Mouse (Mus musculus) CD4-positive, CD25-positive, alpha-beta regulatory T cell, adult 4 months (primary cell): Measurements from ENCODE around the gene Glb1l. TPM values are rescaled to one million over a fixed set of nuclear protein-coding genes. Genes with fewer than 3 reads are reported as not detected.

Experiments used
- ATAC-seq: one replicate; pipeline ENCODE4 v1.8.0; 2017
- polyA plus RNA-seq, 2 experiments: library from polyadenylated mRNA; unstranded; fragments of 100-300 nt; shearing (Covaris generic); gene quantifications; one replicate each; pipeline ENCODE4 v1.2.1; 2017

Glb1l gene
- polyA plus RNA-seq, 2 experiments from 2014 or later, result 8.0 to 19.2 TPM

DNA sequence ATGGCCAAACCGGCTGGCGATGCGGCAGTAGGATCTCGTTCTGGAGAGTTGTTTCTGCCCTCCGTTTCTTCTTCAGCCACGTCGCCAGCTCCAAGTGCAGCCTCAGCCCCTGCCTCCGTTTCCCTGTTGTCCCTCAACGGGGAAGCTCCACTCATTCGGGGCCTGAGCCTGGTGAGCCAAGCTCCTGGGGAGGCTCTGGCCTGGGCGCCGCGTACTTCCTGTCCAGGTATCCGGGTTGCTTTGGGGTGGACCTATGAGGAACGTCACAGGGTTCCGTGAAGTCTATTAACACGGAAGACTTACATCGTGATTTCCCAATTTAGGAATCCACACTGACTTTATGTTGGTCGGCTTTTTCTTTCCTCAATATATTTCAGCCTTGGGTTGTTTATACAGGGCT lies 18.2 kb downstream of the Glb1l start:
- ATAC-seq, result peak; percentile 7

DNA sequence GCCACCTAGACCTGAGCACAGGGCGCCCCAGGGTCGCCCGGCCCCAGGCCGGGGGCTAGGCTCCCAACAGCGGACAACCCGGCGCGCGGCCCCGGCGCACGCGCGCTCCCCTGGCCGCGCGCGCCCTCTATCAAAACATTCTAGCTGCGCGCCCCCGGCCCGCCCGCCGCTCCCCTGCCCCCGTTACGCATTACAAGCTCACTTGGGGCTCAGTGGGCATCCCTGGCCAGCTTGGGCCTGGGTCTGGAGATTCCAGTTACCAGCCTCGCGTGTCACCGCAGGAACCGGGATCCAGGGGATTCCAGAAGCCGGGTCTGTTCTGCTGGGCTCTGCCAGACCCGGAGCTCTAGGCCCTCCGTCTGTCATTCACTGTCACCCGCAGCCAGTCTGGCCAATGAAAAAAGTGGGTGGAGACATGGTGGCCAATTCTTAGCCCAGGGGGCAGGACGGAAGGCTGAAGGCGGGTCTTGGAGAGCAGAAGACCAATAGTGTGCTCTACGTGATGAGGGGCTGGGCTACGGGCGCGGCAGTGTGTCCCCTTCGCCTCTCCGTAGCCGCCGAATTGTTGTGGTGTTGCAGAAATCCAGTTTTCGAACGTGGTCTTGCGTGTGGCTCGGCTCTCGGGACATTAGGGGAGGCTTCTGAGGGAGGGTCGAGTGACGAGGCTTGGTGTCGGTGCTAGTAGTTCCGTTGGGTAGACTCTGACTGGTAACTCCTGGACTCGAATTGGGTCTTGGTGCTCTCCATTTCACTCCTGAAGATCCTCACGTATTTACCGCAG lies 18.8 kb downstream of the Glb1l start, which contains the start of the genes Ankzf1 and Atg9a:
Gene Ankzf1, plus strand, starts transcription at position 530 of the 781 bp plus-strand sequence.
Gene Atg9a, minus strand, starts transcription at position 575 of the 781 bp plus-strand sequence.
- ATAC-seq, result peak; percentile 100

DNA sequence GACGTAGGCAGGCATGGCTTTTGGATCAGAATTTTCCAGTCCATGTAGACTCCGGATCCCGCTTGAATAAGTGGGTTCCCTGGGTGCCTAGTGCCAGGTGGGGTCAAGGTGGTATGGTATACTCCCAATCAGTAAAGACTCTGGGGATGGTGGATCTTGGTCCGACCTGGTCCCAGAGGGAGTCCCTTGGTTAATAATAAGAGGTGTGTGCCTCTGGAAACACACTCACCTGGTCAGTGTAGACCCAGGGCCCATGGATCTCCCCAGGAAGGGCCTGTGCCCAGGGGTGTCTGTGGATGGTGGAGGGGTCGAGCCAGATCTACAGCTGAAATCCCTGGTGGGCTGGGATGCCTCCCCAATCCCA lies 19.4 kb downstream of the Glb1l start:
- no peak for ATAC-seq

DNA sequence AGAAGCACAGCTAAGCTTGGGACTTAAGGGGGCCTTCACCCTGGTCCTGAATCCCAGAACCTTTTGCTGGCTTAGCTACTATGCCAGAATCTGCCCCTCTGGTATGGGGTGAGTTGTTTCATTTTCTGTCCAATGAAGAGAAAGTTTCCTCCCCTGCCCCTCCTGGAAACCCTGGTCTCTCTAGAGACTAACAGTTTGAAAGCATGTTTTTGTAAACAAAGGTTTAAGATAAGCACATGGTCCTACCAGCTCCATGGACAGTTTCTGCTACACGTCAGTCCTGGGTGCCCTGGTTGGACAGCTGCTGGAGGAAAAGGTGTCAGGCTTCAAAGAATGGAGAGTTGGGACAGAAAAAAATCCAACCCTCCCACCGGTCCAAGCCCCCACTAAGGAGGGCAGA lies 20.0 kb downstream of the Glb1l start:
- ATAC-seq, result no peak

DNA sequence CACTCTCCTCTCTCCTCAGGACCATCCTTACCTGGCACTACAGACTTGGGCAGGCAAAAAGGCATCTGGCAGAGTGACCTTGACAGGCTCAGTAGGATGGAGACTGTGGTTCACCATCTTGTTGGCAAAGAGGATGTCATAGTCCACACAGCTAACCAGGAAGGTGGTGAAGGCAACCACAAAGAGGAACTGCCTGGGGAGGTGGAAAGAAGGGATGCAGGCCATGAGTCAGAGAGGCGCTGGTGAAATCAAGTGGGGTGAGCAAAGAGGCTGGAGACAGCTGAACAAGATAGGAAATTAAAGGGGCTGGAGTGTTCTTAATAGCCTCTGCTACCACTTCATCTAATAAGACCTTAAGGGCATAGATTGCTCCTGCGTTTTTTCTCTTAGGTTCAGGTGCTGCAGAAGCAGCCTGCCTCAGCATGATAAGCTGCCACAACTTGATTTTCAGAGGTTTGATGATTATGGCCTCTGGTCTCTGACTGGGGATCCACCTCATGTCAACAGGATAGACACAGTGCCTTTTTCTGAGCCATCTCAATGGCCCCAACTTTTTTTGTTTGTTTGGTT lies 22.6 kb downstream of the Glb1l start:
- ATAC-seq, result no peak

DNA sequence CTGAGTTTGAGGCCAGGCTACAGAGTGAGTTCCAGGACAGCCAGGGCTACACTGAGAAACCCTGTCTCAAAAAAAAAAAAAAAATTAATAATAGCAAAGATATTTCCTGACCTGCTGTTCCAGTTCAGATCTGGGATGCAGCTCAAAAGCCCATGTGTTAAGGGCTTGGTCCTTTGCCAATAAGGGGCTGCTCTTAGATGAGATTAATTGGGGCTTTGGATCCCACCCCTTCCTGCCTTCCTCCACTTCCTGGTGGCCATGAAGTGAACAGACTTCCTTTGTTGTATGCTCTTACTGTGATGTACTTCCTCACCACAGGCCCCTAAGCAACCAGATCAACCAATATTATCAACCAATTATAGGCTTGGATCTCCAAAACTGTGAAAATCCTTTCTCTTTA lies 23.5 kb downstream of the Glb1l start:
- ATAC-seq, result no peak

DNA sequence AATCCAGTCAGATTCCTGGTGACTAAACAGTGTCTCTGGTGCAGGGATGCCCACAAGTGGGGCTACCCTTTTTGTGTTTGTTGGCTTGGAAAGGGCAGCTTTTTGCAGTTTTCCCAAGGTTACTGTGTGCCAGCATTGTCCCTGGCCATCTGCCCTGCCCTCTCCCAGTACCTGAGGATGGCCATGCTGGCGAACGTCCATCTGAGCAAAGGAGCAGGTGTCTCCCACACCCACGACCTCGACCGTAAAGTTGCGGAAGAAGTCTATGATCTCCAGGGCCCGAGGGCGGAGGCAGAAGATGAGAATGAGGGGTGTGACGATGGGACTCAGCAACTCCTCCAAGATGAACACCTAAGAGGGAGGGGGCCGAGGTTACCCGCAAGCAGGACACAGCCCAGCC lies 25.1 kb downstream of the Glb1l start:
- no peak for ATAC-seq

DNA sequence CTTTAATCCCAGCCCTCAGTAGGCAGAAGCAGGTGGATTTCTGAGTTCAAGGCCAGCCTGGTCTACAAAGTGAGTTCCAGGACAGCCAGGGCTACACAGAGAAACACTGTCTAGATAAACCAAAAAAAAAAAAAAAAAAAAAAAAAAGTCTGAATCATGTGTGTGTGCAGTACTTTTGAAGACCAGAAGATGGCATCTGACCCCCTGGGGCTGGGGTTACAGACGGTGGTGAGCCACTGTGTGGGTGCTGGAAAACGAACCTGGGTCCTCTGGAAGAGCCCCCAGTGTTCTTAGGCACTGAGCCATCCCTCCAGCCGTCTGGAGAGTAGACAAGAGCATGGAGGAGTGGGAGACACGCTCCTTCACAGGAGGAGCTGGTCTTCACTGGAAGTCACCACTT lies 28.5 kb downstream of the Glb1l start:
- ATAC-seq, result no peak

DNA sequence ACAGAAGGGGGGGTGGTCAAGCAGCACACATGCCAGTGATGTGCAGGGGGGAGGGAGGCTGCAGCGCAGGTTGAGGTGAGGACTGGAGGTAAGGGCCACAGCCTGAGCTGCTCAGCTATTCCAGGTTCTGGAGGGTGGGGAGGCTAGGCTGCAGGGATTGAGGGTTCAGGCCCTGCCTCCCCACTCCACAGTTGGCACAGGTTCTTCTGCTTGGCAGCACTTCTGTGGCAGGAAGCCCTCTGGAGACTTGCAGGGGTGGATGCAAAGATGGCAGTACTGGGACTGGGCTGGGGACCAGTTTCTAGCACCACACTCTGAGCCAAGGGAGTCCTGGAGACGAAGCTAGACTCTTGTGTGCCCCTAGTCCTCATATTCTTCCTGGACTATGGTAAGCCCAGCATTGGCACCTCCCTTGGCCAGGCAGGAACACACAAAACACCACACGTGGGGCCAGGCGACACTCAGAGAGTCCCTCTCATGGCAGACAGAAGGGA lies 29.2 kb downstream of the Glb1l start:
- ATAC-seq, result no peak

DNA sequence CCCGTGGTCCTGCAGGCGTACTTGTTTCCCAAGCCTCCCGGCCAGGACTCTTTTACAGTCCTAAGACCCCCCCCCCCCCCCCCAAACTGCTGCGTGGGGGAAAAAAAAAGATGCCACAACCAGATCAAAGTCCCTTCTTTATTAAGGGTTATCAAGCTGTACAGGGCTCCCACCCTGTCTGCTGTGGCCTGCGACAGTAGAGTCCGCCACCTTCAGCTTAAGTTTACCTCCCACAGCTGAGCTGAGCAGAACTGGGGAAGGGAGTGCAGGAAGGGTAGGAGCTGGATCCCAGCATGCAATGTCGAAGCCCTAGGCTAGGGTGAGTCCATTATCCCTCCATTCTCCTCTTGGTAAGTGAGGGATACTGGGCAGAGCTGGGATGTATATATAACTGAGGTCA lies 29.9 kb downstream of the Glb1l start:
- ATAC-seq, result no peak

DNA sequence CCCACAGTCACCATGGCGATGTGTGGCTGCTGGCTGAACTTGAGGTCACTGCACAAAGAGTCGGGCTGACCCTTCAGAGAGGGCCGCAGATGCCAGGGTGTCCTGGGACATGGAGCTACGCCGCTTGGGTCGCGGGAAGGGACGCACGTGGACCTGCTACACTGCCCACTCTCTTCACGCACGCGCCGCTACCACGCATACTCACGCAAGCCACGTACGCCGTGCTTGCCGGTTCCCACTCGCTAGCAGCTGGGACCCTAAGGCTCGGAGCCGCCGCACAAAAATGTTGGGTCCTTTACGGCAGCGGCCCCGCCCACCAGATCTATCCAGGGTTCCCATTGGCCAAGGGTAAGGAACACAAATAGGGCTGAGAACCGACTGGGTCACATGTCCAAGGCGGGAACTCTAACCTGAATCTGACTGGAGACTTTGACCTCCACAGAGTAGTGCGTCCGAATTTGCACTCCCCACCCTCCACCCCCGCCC lies 30.5 kb downstream of the Glb1l start, which contains the start of gene Abcb6:
Gene Abcb6, minus strand, starts transcription at position 288 of the 486 bp plus-strand sequence.
- ATAC-seq, result peak; percentile 91

DNA sequence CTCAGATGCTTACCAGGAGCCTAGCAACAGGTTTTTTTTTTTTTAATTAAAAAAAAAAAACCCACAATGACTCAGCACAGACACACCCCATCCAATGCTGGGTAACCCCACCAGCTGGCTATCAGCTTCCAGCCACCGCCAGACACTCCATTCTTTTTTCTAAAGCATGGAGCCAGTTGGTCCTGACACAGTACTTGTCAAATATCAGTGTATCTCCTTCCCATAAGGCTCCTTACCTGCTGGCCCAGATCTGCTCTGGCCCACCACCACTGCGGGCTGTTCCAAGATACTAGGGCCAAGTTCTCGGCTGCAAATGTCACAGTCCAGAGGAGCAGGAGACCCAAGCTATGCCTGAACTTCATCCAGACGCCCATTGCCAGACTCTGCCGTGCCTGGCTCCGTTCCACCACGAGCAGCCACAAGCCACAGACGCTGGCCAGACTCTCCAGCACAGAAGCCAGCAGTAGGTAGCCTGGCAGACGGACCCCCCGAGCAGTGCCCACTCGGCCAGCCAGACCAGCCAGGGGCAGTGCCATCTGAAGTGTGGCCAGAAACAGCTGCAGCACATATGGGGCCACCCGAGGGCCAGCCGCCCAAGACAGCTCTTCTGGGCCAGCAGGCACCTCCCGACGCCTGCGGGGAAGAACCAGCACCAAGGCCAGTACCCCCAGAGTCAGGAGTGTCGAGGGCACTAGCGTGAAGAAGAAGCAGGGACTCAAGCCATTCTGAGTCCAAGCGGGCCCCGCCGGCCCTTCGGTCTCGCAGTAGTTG lies 31.1 kb downstream of the Glb1l start:
- peak; percentile 40 for ATAC-seq

DNA sequence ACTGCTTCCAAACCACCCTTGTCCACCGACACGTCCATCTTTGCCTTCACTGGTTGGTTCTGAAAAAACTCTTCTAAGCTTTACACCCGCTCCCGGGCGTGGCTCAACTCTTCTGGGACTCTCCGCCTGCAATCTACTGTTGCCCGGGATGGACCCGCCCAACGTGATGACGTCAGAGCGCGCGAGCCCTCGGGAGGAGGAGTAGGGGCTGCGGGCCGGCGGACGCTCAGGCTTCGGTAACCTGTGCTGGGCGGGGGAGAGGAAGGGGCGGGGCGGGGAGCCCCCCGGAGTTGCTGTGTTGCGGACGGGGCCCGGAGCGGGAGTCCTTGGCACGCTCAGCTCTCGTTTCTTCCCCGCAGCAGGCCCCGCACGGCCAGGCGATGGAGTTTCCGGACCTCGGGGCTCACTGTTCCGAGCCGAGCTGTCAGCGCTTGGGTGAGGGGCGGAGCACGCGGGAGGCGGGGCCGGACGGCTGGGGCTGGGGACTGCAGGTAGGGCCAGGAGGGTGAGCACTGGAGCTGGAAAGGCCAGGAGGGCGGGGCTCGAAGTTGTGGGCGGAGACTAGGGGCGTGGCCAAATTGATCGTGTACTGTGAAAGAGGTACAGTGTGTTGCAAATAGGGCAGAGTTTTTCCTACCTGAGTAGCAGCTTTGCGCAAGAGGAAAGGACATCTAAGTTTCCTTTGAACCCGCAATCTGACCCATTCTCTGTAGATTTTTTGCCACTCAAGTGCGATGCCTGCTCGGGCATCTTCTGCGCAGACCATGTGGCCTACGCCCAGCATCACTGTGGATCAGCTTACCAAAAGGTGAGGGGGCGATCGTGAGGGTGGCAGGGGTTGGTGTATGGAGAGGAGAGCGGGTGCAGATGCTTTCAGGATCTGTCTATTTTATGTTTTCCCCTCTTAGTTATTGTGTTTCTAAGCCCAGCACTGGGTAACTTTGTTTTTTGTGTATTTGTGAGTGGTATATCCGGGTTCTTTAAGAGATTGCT lies 41.8 kb downstream of the Glb1l start, which contains the start of gene Zfand2b:
Gene Zfand2b, plus strand, starts transcription at position 175 of the 993 bp plus-strand sequence.
- peak; percentile 91 for ATAC-seq

DNA sequence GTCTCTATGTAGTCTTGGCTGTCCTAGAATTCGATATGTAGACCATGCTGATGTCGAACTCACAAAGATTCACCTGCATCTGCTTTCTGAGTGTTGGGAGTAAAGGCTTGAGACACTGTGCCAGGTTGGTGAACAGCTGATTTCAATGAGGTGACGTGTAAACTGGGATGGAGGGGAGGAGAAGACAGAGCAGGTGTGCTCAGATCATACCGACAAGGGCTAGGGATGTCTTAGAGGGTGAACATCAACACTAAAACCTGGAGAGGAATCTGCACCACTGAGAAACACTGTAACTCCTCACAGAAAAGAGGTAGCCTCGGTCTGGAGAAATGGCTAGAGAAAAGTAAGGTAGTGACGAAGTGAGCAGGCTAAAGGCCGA lies 42.5 kb downstream of the Glb1l start:
- ATAC-seq, result no peak

DNA sequence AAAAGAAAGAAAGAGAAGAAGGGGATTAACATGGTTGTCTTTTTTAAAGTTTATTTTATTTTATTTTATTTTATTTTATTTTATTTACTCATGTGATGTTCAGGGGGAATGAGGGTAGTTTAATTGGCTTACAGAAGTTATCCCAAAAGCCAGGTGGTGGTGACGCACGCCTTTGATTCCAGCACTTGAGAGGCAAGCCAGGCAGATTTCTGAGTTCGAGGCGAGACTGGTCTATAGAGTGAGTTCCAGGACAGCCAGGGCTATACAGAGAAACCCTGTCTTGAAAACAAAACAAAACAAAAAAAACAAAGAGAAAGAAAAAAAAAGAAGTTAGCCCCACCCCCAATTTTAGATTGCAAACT lies 50.4 kb downstream of the Glb1l start:
- no peak for ATAC-seq

DNA sequence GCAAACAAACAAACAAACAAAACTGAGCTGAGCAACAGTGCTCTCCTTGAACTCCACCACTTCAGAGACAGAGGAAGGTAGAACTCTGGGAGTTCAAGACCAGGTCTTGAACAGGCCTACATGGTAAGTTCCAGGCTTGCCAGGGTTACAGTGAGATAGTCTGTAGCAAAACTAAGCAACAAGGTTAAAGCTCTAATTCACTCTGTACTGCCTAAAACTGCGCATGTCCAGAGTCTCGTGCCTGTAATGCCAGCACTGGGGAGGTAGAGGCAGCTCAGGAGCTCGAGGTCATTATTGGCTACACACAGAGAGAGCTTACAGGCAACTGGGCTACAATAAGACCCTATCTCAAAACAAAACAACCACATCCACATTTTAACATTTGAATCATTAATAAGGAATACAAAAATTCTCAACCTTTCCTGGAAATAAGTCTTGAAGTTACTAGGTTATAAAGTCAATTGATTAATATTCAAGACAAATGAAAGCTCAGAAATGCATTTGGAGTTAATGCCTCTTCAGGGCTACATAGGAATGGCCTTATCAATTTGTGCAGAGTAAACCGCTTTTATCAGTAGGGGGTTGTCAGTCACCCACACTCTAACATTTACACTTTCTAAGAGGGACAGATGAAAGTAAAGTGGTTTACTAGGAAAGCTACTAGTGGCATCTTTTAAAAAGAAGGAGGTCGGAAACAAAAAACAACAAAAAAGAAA lies 50.9 kb downstream of the Glb1l start:
- ATAC-seq, result no peak

DNA sequence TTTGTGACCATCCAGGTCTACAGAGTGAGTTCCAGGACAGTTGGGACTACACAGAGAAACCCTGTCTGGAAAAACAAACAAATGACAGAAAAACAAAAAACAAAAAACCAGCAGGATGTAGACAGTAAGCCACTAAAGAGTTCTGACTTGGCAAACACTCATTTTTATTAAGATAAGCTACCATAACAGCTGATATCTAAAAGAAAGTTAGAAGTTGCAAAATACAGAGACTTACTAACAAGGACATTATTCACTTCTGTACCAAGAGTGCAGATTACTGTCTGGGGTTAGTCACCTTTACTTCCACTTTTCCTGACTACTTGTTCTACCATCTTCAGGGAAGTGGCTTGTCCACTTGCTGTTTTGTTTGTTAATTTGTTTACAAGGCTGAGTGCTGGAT lies 51.6 kb downstream of the Glb1l start:
- no peak for ATAC-seq

DNA sequence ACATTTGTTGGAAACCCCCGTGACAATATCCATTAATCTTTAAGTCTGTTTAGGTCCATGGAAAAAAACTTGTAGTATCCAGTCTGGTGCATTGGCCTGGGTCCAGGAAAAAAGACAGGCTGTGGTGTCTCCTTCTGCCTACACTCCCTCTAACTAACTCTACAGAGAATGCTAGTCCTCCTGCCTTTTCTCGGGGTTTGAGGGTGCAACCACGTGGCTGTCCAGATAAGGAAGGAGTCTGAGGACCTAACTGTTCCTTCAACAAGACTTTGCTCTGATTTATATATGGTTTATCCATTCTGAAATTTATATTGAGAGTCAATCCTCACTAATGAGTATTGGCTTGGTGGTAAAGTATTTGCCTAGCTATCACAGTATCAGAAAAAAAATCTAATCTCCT lies 54.8 kb downstream of the Glb1l start:
- ATAC-seq, result no peak

DNA sequence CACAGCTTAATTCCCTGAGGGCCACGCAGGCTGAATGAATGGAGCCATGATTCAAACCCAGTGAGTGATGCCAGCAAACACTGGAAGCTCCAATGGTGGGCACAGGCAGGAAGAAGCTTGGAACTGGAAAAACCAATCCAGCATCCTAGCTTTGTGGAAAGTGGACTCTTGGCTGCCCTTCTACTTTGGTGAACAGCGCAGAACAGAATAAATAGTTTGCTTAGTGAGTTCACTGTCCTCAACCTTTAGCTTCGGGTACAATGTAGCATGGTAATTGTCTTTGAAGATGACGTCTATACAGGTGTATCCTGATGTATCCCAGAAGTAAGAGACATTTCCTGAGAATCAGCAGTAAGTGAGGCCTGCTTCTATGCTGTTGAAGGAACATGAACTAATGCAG lies 61.9 kb downstream of the Glb1l start:
- ATAC-seq, result no peak
